In the genomic region with DNA sequence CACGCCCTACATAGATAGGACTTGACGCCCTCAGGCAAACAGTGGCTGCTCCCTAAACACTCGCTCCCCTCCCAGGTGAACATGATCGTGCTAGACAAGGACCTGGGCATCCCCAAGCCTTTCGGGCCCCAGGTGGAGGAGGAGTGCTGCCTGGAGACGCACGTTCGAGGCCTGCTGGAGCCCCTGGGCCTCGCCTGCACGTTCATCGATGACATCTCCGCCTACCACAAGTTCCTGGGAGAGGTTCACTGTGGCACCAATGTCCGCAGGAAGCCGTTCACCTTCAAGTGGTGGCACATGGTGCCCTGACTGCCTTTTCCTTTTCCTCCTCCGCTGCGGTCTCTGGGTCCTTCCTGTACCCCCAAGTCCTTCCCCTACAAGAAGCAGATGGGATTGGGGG, we compare ENCODE assay signal across 22 mouse cellular contexts. TPM values are rescaled to one million over a fixed set of nuclear protein-coding genes. Genes with fewer than 3 reads are reported as not detected.
A peak's percentile ranks its signal among the peaks of the same experiment; 100 is the strongest.
DNase-seq lines count a peak whose midpoint lies in the region; ATAC-seq and TF ChIP-seq lines count a peak whose summit lies in the region.
"Had no signal": no experiment of that assay in that cellular context is flagged by ENCODE, and none has a peak within 500 bp of the region (broad histone marks: within the 10 kb centered on the region; RNA-seq: fewer than 3 reads in every experiment).

No protein-coding gene starts in this region.

- H3K4me3 ChIP-seq in thymus, adult 2 months (ENCODE audit: control insufficient read depth, insufficient read depth, low read length), result no peak overlapping the region
- H3K4me3 ChIP-seq: embryonic facial prominence, embryonic 15.5 days; erythroblast, embryonic 14.5 days; forebrain, embryonic 10.5 days; forebrain, embryonic 15.5 days; heart, embryonic 12.5 days; hindbrain, embryonic 10.5 days had no signal

- no peak for TF ChIP-seq CTCF in thymus, adult 2 months (IDR thresholded peaks at IDR 0.05; ENCODE audit: borderline replicate concordance, control insufficient read depth, extremely low read depth, insufficient read depth, low read length, poor library complexity)

- H3K4me1 ChIP-seq in thymus, adult 2 months (replicated peaks; ENCODE audit: control insufficient read depth, insufficient read depth, low read length), result peaks cover 83% of the 10 kb centered on the region
- H3K4me1 ChIP-seq: embryonic facial prominence, embryonic 15.5 days; hindbrain, embryonic 10.5 days had no signal

- peak overlapping the region; percentile 88; the same call in 1 of the 2 replicates for H3K27ac ChIP-seq in thymus, adult 2 months (ENCODE audit: control insufficient read depth, insufficient read depth, low read length)
- H3K27ac ChIP-seq: embryonic facial prominence, embryonic 15.5 days; forebrain, embryonic 10.5 days; forebrain, embryonic 15.5 days; hindbrain, embryonic 10.5 days; hindbrain, embryonic 14.5 days had no signal

- no peak for ATAC-seq in CD4-positive, CD25-positive, alpha-beta regulatory T cell, adult 4 months
- ATAC-seq: forebrain, embryonic 15.5 days had no signal

- TF ChIP-seq POLR2A in thymus, adult 2 months (IDR thresholded peaks at IDR 0.05; ENCODE audit: control insufficient read depth, extremely low read depth, insufficient read depth, low read length, poor library complexity), result no peak

- peak; percentile 54 for DNase-seq in CD4-positive, CD25-positive, alpha-beta regulatory T cell, adult 2 months (ENCODE audit: low read depth, low spot score)
- peak; percentile 32 for DNase-seq in thymus, adult 2 months
- no peak for DNase-seq in thymus, adult 18-20 months
- peak; percentile 59 for DNase-seq in naive thymus-derived CD4-positive, alpha-beta T cell, adult 2 months (ENCODE audit: low read depth)
- DNase-seq in thymus, postnatal 36 days, result peak; percentile 45 to 53
- no peak for DNase-seq in retina, embryonic 14.5 days (ENCODE audit: low spot score)
- DNase-seq in urinary bladder, postnatal 25 days (ENCODE audit: low spot score), result no peak
- DNase-seq: adrenal gland, postnatal 10 days; cerebellum, adult 11 months; cerebellum, adult 8-10 months; cerebellum, postnatal 14 days; embryo, embryonic 11 days; gastrocnemius, postnatal 14 days had no signal

- H3K36me3 ChIP-seq in thymus, adult 2 months (ENCODE audit: control insufficient read depth, insufficient read depth, low read length), result no peaks in the 10 kb centered on the region
- H3K36me3 ChIP-seq: embryonic facial prominence, embryonic 15.5 days; forebrain, embryonic 10.5 days; forebrain, embryonic 15.5 days; G1E; heart, embryonic 12.5 days; hindbrain, embryonic 10.5 days had no signal

- WGBS in thymus, adult 2 months, result 53% methylated on average over 16 of the region's 16 CpGs

- no peaks in the 10 kb centered on the region for H3K27me3 ChIP-seq in thymus, adult 2 months (ENCODE audit: control insufficient read depth, insufficient read depth, low read length)
- H3K27me3 ChIP-seq: embryonic facial prominence, embryonic 15.5 days; forebrain, embryonic 15.5 days; heart, embryonic 12.5 days had no signal

RNA-seq across cellular contexts. Expression of gene Sdhb, which starts 11.4 kb away (rescaled TPM):
- polyA plus RNA-seq in CD4-positive, CD25-positive, alpha-beta regulatory T cell, adult 4 months (2017; shearing (Covaris generic)), result 100 to 1,000 TPM; 250 to 293 TPM
- polyA plus RNA-seq in thymus, adult 2 months (2012; rRNA removed), result 194 and 239 TPM in 2 replicates

RNA-seq across cellular contexts. Expression of gene Atp13a2, which starts 37.1 kb away (rescaled TPM):
- polyA plus RNA-seq in CD4-positive, CD25-positive, alpha-beta regulatory T cell, adult 4 months (2017; shearing (Covaris generic)), result 1 to 10 TPM; 4.0 to 5.9 TPM
- polyA plus RNA-seq in thymus, adult 2 months (2012; rRNA removed), result 300 and 301 TPM in 2 replicates

RNA-seq across cellular contexts. Expression of gene Padi2, which starts 43.5 kb away (rescaled TPM):
- polyA plus RNA-seq in CD4-positive, CD25-positive, alpha-beta regulatory T cell, adult 4 months (2017; shearing (Covaris generic)), result 10 to 100 TPM; 11.4 to 13.8 TPM
- 19.5 and 21.9 TPM in 2 replicates for polyA plus RNA-seq in thymus, adult 2 months (2012; rRNA removed)

Comparison
In these comparisons a context has a peak if more than half of its experiments do, and no peak if none do; other contexts are left out.
1. DNase-seq: peak in CD4-positive, CD25-positive, alpha-beta regulatory T cell, adult 2 months (single experiment), thymus, adult 2 months (single experiment), naive thymus-derived CD4-positive, alpha-beta T cell, adult 2 months (single experiment) and thymus, postnatal 36 days (2 of 2); none in thymus, adult 18-20 months (0 of 2), retina, embryonic 14.5 days (single experiment) and urinary bladder, postnatal 25 days (single experiment).
2. RNA of gene Atp13a2, which starts 37.1 kb away (polyA plus RNA-seq): 300 to 301 TPM in thymus, adult 2 months; 4.0 to 5.9 TPM in CD4-positive, CD25-positive, alpha-beta regulatory T cell, adult 4 months; every median in the first group is over 10 times any median in the second.